In genomic region chr6:34716206-34716887, GRCm38 (mm10) we compare ENCODE assay signal across 14 mouse cellular contexts.
DNase-seq lines count a peak whose midpoint lies in the region; ATAC-seq lines count a peak whose summit lies in the region.
"Had no signal": no experiment of that assay in that cellular context is flagged by ENCODE, and none has a peak within 500 bp of the region (broad histone marks: within the 10 kb centered on the region; RNA-seq: fewer than 3 reads in every experiment).

No protein-coding gene starts in this region.

- no peaks in the 10 kb centered on the region for H3K9me3 ChIP-seq in heart, embryonic 11.5 days (replicated peaks; ENCODE audit: control insufficient read depth, low read length)
- no peaks in the 10 kb centered on the region for H3K9me3 ChIP-seq in liver, embryonic 12.5 days (replicated peaks)
- H3K9me3 ChIP-seq: embryonic facial prominence, embryonic 15.5 days; limb, embryonic 15.5 days had no signal

- H3K9ac ChIP-seq in heart, embryonic 11.5 days (ENCODE audit: low read depth, low read length): no peak overlapping the region
- no peak overlapping the region for H3K9ac ChIP-seq in liver, embryonic 12.5 days
- H3K9ac ChIP-seq: embryonic facial prominence, embryonic 15.5 days; limb, embryonic 15.5 days had no signal

- no peak for DNase-seq in heart, adult 18-20 months
- DNase-seq in liver (no peak), ZHBTc4 (ENCODE audit: low read depth, low spot score) (peak; percentile 25)
- no peak for DNase-seq in kidney, adult 11 months
- no peak for DNase-seq in left cerebral cortex, adult 18-20 months (ENCODE audit: low spot score in 2 of 2)
- DNase-seq: adrenal gland, postnatal 14 days; cerebellum, adult 8-10 months; kidney, postnatal 10 days had no signal

- peak overlapping the region; percentile 82; the same call in 1 of the 2 replicates for H3K27ac ChIP-seq in heart, embryonic 11.5 days (ENCODE audit: low read depth, low read length)
- 0 out of 2 replicates have a peak overlapping the region, but pooled peaks have one; percentile 53 for H3K27ac ChIP-seq in liver, embryonic 12.5 days
- H3K27ac ChIP-seq: embryonic facial prominence, embryonic 15.5 days; limb, embryonic 15.5 days had no signal

- no peaks in the 10 kb centered on the region for H3K36me3 ChIP-seq in heart, embryonic 11.5 days (ENCODE audit: control insufficient read depth, insufficient read depth, low read length)
- no peaks in the 10 kb centered on the region for H3K36me3 ChIP-seq in liver, embryonic 12.5 days
- H3K36me3 ChIP-seq: embryonic facial prominence, embryonic 15.5 days; limb, embryonic 15.5 days had no signal

- no peak for ATAC-seq in heart, embryonic 11.5 days (replicated peaks; ENCODE audit: insufficient number of reproducible peaks, low FRiP score, low TSS enrichment)
- no peak for ATAC-seq in liver, embryonic 12.5 days
- peak; percentile 22 for ATAC-seq in megakaryocyte, adult 5-6 weeks (ENCODE audit: poor library complexity, severe bottlenecking)
- ATAC-seq: forebrain, embryonic 14.5 days had no signal

- 77% methylated on average over 9 of the region's 9 CpGs for WGBS in heart, embryonic 11.5 days (ENCODE audit: insufficient replicate concordance)
- WGBS in liver, embryonic 12.5 days (ENCODE audit: insufficient replicate concordance): 56% methylated on average over 9 of the region's 9 CpGs

- no peaks in the 10 kb centered on the region for H3K27me3 ChIP-seq in heart, embryonic 11.5 days (ENCODE audit: control insufficient read depth, insufficient read depth, low read length)
- H3K27me3 ChIP-seq in liver, embryonic 12.5 days (replicated peaks): no peaks in the 10 kb centered on the region
- H3K27me3 ChIP-seq: embryonic facial prominence, embryonic 15.5 days; limb, embryonic 15.5 days had no signal

- no peak overlapping the region for H3K4me2 ChIP-seq in heart, embryonic 11.5 days
- H3K4me2 ChIP-seq in liver, embryonic 12.5 days: no peak overlapping the region
- H3K4me2 ChIP-seq: embryonic facial prominence, embryonic 15.5 days; limb, embryonic 15.5 days had no signal

- H3K4me1 ChIP-seq in heart, embryonic 11.5 days (ENCODE audit: control insufficient read depth, insufficient read depth, low read length): peaks cover 65% of the 10 kb centered on the region
- peaks cover 33% of the 10 kb centered on the region for H3K4me1 ChIP-seq in liver, embryonic 12.5 days

- no peak overlapping the region for H3K4me3 ChIP-seq in heart, embryonic 11.5 days (ENCODE audit: low read depth, low read length)
- H3K4me3 ChIP-seq in liver, embryonic 12.5 days: no peak overlapping the region
- H3K4me3 ChIP-seq: embryonic facial prominence, embryonic 15.5 days; limb, embryonic 15.5 days had no signal
